Mouse (Mus musculus): ENCODE results near the gene Rfc4. TPM values are rescaled to one million over a fixed set of nuclear protein-coding genes. Genes with fewer than 3 reads are reported as not detected.
"Not testable (repeated sequence)": the region's sequence is repeated elsewhere in the genome, so short reads cannot be mapped to it uniquely, and the experiment has no call there.

Rfc4 gene
- polyA plus RNA-seq, 1 experiment from 2014 or later = 120 TPM

GRCm38 (mm10) chr16:23097290-23098104 lies 30.0 kb downstream of the Rfc4 start:
- H3K4me2 ChIP-seq (replicated peaks; ENCODE audit: low read depth, low read length); H3K36me3 ChIP-seq (ENCODE audit: insufficient read depth, low read length); H3K9me3 ChIP-seq (ENCODE audit: low read length); H3K4me3 ChIP-seq (ENCODE audit: low read length); H3K27ac ChIP-seq (ENCODE audit: low read length); H3K27me3 ChIP-seq (ENCODE audit: insufficient read depth, low read length); ATAC-seq (ENCODE audit: low FRiP score, low TSS enrichment); H3K9ac ChIP-seq (replicated peaks; ENCODE audit: low read length): not testable (repeated sequence)
- WGBS = 88% methylated on average over 8 of the region's 8 CpGs
- peaks cover 11% of the 10 kb centered on the region for H3K4me1 ChIP-seq (ENCODE audit: insufficient read depth, low read length)

GRCm38 (mm10) chr16:23096886-23097285 lies 30.7 kb downstream of the Rfc4 start:
- WGBS = 83% methylated on average over 1 of the region's 1 CpGs
- H3K27me3 ChIP-seq (ENCODE audit: insufficient read depth, low read length); H3K9me3 ChIP-seq (ENCODE audit: low read length); H3K27ac ChIP-seq (ENCODE audit: low read length); H3K36me3 ChIP-seq (ENCODE audit: insufficient read depth, low read length); H3K9ac ChIP-seq (replicated peaks; ENCODE audit: low read length); ATAC-seq (ENCODE audit: low FRiP score, low TSS enrichment); H3K4me2 ChIP-seq (replicated peaks; ENCODE audit: low read depth, low read length); H3K4me3 ChIP-seq (ENCODE audit: low read length): not testable (repeated sequence)
- peaks cover 11% of the 10 kb centered on the region for H3K4me1 ChIP-seq (ENCODE audit: insufficient read depth, low read length)

- 96% methylated on average over 5 of the region's 5 CpGs for WGBS
- H3K27ac ChIP-seq (ENCODE audit: low read length); H3K4me2 ChIP-seq (replicated peaks; ENCODE audit: low read depth, low read length); H3K27me3 ChIP-seq (ENCODE audit: insufficient read depth, low read length); H3K4me3 ChIP-seq (ENCODE audit: low read length); H3K4me1 ChIP-seq (ENCODE audit: insufficient read depth, low read length); H3K9ac ChIP-seq (replicated peaks; ENCODE audit: low read length); H3K36me3 ChIP-seq (ENCODE audit: insufficient read depth, low read length); H3K9me3 ChIP-seq (ENCODE audit: low read length); ATAC-seq (ENCODE audit: low FRiP score, low TSS enrichment): not testable (repeated sequence)
Observed at GRCm38 (mm10) chr16:23095581-23095980, 32.0 kb downstream of the Rfc4 start.

GRCm38 (mm10) chr16:23094136-23094535 lies 33.4 kb downstream of the Rfc4 start:
- ATAC-seq (ENCODE audit: low FRiP score, low TSS enrichment) = no peak
- Histone ChIP-seq H3K27ac (ENCODE audit: low read length) (no peak overlapping the region), H3K9me3 (ENCODE audit: low read length) (no peaks in the 10 kb centered on the region), H3K27me3 (ENCODE audit: insufficient read depth, low read length) (no peaks in the 10 kb centered on the region), H3K4me1 (ENCODE audit: insufficient read depth, low read length) (no peaks in the 10 kb centered on the region), H3K9ac (replicated peaks; ENCODE audit: low read length) (no peak overlapping the region), H3K4me2 (replicated peaks; ENCODE audit: low read depth, low read length) (no peak overlapping the region), H3K4me3 (ENCODE audit: low read length) (no peak overlapping the region), H3K36me3 (ENCODE audit: insufficient read depth, low read length) (no peaks in the 10 kb centered on the region)
- WGBS = 87% methylated on average over 6 of the region's 6 CpGs

GRCm38 (mm10) chr16:23093321-23093953 lies 34.1 kb downstream of the Rfc4 start:
- no peak for ATAC-seq (ENCODE audit: low FRiP score, low TSS enrichment)
- H3K4me1 ChIP-seq (ENCODE audit: insufficient read depth, low read length) = no peaks in the 10 kb centered on the region
- H3K27me3 ChIP-seq (ENCODE audit: insufficient read depth, low read length) = no peaks in the 10 kb centered on the region
- no peaks in the 10 kb centered on the region for H3K9me3 ChIP-seq (ENCODE audit: low read length)
- 77% methylated on average over 13 of the region's 13 CpGs for whole genome bisulfite sequencing
- H3K27ac ChIP-seq (ENCODE audit: low read length) = no peak overlapping the region
- H3K36me3 ChIP-seq (ENCODE audit: insufficient read depth, low read length) = no peaks in the 10 kb centered on the region
- H3K4me2 ChIP-seq (replicated peaks; ENCODE audit: low read depth, low read length) = no peak overlapping the region
- no peak overlapping the region for H3K4me3 ChIP-seq (ENCODE audit: low read length)
- H3K9ac ChIP-seq (replicated peaks; ENCODE audit: low read length) = no peak overlapping the region

- H3K4me2 ChIP-seq (replicated peaks; ENCODE audit: low read depth, low read length); H3K9ac ChIP-seq (replicated peaks; ENCODE audit: low read length); H3K27me3 ChIP-seq (ENCODE audit: insufficient read depth, low read length); ATAC-seq (ENCODE audit: low FRiP score, low TSS enrichment); H3K9me3 ChIP-seq (ENCODE audit: low read length); H3K4me3 ChIP-seq (ENCODE audit: low read length); H3K27ac ChIP-seq (ENCODE audit: low read length); H3K36me3 ChIP-seq (ENCODE audit: insufficient read depth, low read length); H3K4me1 ChIP-seq (ENCODE audit: insufficient read depth, low read length): not testable (repeated sequence)
Observed at GRCm38 (mm10) chr16:23091345-23091744, 36.2 kb downstream of the Rfc4 start.

- not testable (repeated sequence) for H3K36me3 ChIP-seq (ENCODE audit: insufficient read depth, low read length); H3K27ac ChIP-seq (ENCODE audit: low read length); H3K27me3 ChIP-seq (ENCODE audit: insufficient read depth, low read length); H3K4me2 ChIP-seq (replicated peaks; ENCODE audit: low read depth, low read length); H3K9me3 ChIP-seq (ENCODE audit: low read length); ATAC-seq (ENCODE audit: low FRiP score, low TSS enrichment); H3K9ac ChIP-seq (replicated peaks; ENCODE audit: low read length); H3K4me3 ChIP-seq (ENCODE audit: low read length); H3K4me1 ChIP-seq (ENCODE audit: insufficient read depth, low read length)
- WGBS = 96% methylated on average over 1 of the region's 1 CpGs
Observed at GRCm38 (mm10) chr16:23088491-23088890, 39.0 kb downstream of the Rfc4 start.

- not testable (repeated sequence) for H3K27ac ChIP-seq (ENCODE audit: low read length); H3K4me1 ChIP-seq (ENCODE audit: insufficient read depth, low read length); H3K4me2 ChIP-seq (replicated peaks; ENCODE audit: low read depth, low read length); H3K36me3 ChIP-seq (ENCODE audit: insufficient read depth, low read length); ATAC-seq (ENCODE audit: low FRiP score, low TSS enrichment); H3K9ac ChIP-seq (replicated peaks; ENCODE audit: low read length); H3K9me3 ChIP-seq (ENCODE audit: low read length); H3K27me3 ChIP-seq (ENCODE audit: insufficient read depth, low read length); H3K4me3 ChIP-seq (ENCODE audit: low read length)
- 47% methylated on average over 4 of the region's 4 CpGs for WGBS
Observed at GRCm38 (mm10) chr16:23087712-23088111, 39.8 kb downstream of the Rfc4 start.

GRCm38 (mm10) chr16:23087159-23087558 lies 40.4 kb downstream of the Rfc4 start:
- H3K4me1 ChIP-seq (ENCODE audit: insufficient read depth, low read length); H3K9me3 ChIP-seq (ENCODE audit: low read length); H3K4me2 ChIP-seq (replicated peaks; ENCODE audit: low read depth, low read length); H3K27ac ChIP-seq (ENCODE audit: low read length); H3K4me3 ChIP-seq (ENCODE audit: low read length); H3K9ac ChIP-seq (replicated peaks; ENCODE audit: low read length); H3K36me3 ChIP-seq (ENCODE audit: insufficient read depth, low read length); H3K27me3 ChIP-seq (ENCODE audit: insufficient read depth, low read length); ATAC-seq (ENCODE audit: low FRiP score, low TSS enrichment): not testable (repeated sequence)
- WGBS = 65% methylated on average over 8 of the region's 8 CpGs

- H3K4me1 ChIP-seq (ENCODE audit: insufficient read depth, low read length); H3K4me2 ChIP-seq (replicated peaks; ENCODE audit: low read depth, low read length); H3K27me3 ChIP-seq (ENCODE audit: insufficient read depth, low read length); H3K36me3 ChIP-seq (ENCODE audit: insufficient read depth, low read length); H3K9ac ChIP-seq (replicated peaks; ENCODE audit: low read length); H3K9me3 ChIP-seq (ENCODE audit: low read length); H3K4me3 ChIP-seq (ENCODE audit: low read length); ATAC-seq (ENCODE audit: low FRiP score, low TSS enrichment); H3K27ac ChIP-seq (ENCODE audit: low read length): not testable (repeated sequence)
- 91% methylated on average over 6 of the region's 6 CpGs for WGBS
Observed at GRCm38 (mm10) chr16:23077516-23077915, 50.0 kb downstream of the Rfc4 start.

All from kidney, embryonic 16.5 days (tissue).